ENCODE assay signal across 10 mouse cellular contexts in genomic region chr6:48628808-48629660, GRCm38 (mm10). TPM values are rescaled to one million over a fixed set of nuclear protein-coding genes. Genes with fewer than 3 reads are reported as not detected.
DNase-seq lines count a peak whose midpoint lies in the region; ATAC-seq and TF ChIP-seq lines count a peak whose summit lies in the region.
"Had no signal": no experiment of that assay in that cellular context is flagged by ENCODE, and none has a peak within 500 bp of the region (broad histone marks: within the 10 kb centered on the region; RNA-seq: fewer than 3 reads in every experiment).

No protein-coding gene starts in this region.

- no peaks in the 10 kb centered on the region for H3K79me2 ChIP-seq in heart, adult 2 months (replicated peaks; ENCODE audit: control insufficient read depth, insufficient read depth, low read length)

- peak; percentile 34; the same call in 1 of the 2 replicates for ATAC-seq in intestine, embryonic 16.5 days
- ATAC-seq in liver, embryonic 12.5 days = no peak

- no peak for TF ChIP-seq POLR2A in heart, adult 2 months (IDR thresholded peaks at IDR 0.05; ENCODE audit: insufficient read depth, low read depth, low read length)
- TF ChIP-seq POLR2A in bone marrow, adult 2 months (IDR thresholded peaks at IDR 0.05; ENCODE audit: borderline replicate concordance, control insufficient read depth, low read depth, low read length) = 0 out of 2 replicates have a peak, but pooled peaks have one; percentile 21
- TF ChIP-seq POLR2A in olfactory bulb, adult 2 months (IDR thresholded peaks at IDR 0.05; ENCODE audit: insufficient read depth, low read depth, low read length) = peak; percentile 57; the same call in 1 of the 2 replicates

- peak overlapping the region; percentile 44 for H3K4me3 ChIP-seq in heart, adult 2 months
- H3K4me3 ChIP-seq in bone marrow, adult 2 months (replicated peaks; ENCODE audit: control insufficient read depth, low read depth, low read length) = peak overlapping the region; percentile 7
- H3K4me3 ChIP-seq in forebrain, embryonic 10.5 days = peak overlapping the region; percentile 56
- peak overlapping the region; percentile 52 for H3K4me3 ChIP-seq in intestine, embryonic 16.5 days (ENCODE audit: low read length)
- H3K4me3 ChIP-seq in liver, embryonic 12.5 days = peak overlapping the region; percentile 42
- H3K4me3 ChIP-seq in olfactory bulb, adult 2 months (ENCODE audit: insufficient read depth, low read depth, low read length) = peak overlapping the region; percentile 53

- peak overlapping the region; percentile 56 for H3K9ac ChIP-seq in heart, adult 2 months (ENCODE audit: low read depth, low read length)
- peak overlapping the region; percentile 58 for H3K9ac ChIP-seq in intestine, embryonic 16.5 days (ENCODE audit: low read depth, low read length)
- H3K9ac ChIP-seq in liver, embryonic 12.5 days = peak overlapping the region; percentile 39; the same call in 1 of the 2 replicates

- no peaks in the 10 kb centered on the region for H3K36me3 ChIP-seq in heart, adult 2 months (ENCODE audit: control insufficient read depth, insufficient read depth, low read length)
- no peaks in the 10 kb centered on the region for H3K36me3 ChIP-seq in forebrain, embryonic 10.5 days (replicated peaks)
- H3K36me3 ChIP-seq in intestine, embryonic 16.5 days (ENCODE audit: control insufficient read depth, insufficient read depth, low read length) = no peaks in the 10 kb centered on the region
- no peaks in the 10 kb centered on the region for H3K36me3 ChIP-seq in liver, embryonic 12.5 days
- H3K36me3 ChIP-seq: G1E had no signal

- peak; percentile 21 to 33 for DNase-seq in heart, adult 2 months
- no peak for DNase-seq in heart, adult 18-20 months
- DNase-seq in forebrain, embryonic 10.5 days (ENCODE audit: extremely low spot score, low spot score) = peak; percentile 35
- no peak for DNase-seq in urinary bladder, postnatal 36 days (ENCODE audit: low spot score in 2 of 2)

- TF ChIP-seq CTCF in heart, adult 2 months (IDR thresholded peaks at IDR 0.05) = no peak
- TF ChIP-seq CTCF in bone marrow, adult 2 months (IDR thresholded peaks at IDR 0.05; ENCODE audit: control insufficient read depth, insufficient read depth, low read length) = no peak
- TF ChIP-seq CTCF in olfactory bulb, adult 2 months (IDR thresholded peaks at IDR 0.05; ENCODE audit: insufficient read depth, low read depth, low read length) = no peak

- H3K9me3 ChIP-seq in forebrain, embryonic 10.5 days = no peaks in the 10 kb centered on the region
- H3K9me3 ChIP-seq in intestine, embryonic 16.5 days (ENCODE audit: control insufficient read depth, low read length) = no peaks in the 10 kb centered on the region
- H3K9me3 ChIP-seq in liver, embryonic 12.5 days (replicated peaks) = no peaks in the 10 kb centered on the region
- H3K9me3 ChIP-seq: G1E had no signal

- peak overlapping the region; percentile 93 for H3K4me2 ChIP-seq in intestine, embryonic 16.5 days (ENCODE audit: low read depth, low read length)
- H3K4me2 ChIP-seq in liver, embryonic 12.5 days = peak overlapping the region; percentile 72

- no peaks in the 10 kb centered on the region for H3K27me3 ChIP-seq in heart, adult 2 months (ENCODE audit: control insufficient read depth, insufficient read depth, low read length)
- peaks cover 72% of the 10 kb centered on the region for H3K27me3 ChIP-seq in forebrain, embryonic 10.5 days (ENCODE audit: poor library complexity, severe bottlenecking)
- H3K27me3 ChIP-seq in intestine, embryonic 16.5 days (replicated peaks; ENCODE audit: control insufficient read depth, insufficient read depth, low read length) = peaks cover 19% of the 10 kb centered on the region
- peaks cover 67% of the 10 kb centered on the region for H3K27me3 ChIP-seq in liver, embryonic 12.5 days (replicated peaks)

- TF ChIP-seq EP300 in heart, adult 2 months (IDR thresholded peaks at IDR 0.05; ENCODE audit: insufficient read depth, low read depth, low read length) = no peak

- 9% methylated on average over 54 of the region's 54 CpGs for WGBS in heart, adult 2 months
- 4% methylated on average over 54 of the region's 54 CpGs for WGBS in bone marrow, adult 2 months
- WGBS in forebrain, embryonic 10.5 days = 14% methylated on average over 54 of the region's 54 CpGs
- 4% methylated on average over 54 of the region's 54 CpGs for WGBS in intestine, embryonic 16.5 days
- 9% methylated on average over 54 of the region's 54 CpGs for WGBS in liver, embryonic 12.5 days (ENCODE audit: insufficient replicate concordance)
- 13% methylated on average over 54 of the region's 54 CpGs for WGBS in olfactory bulb, adult 2 months

- intact Hi-C loops in heart, adult 2 months (cut with DNase I) = no loop called here

- no peak overlapping the region for H3K27ac ChIP-seq in heart, adult 2 months
- no peak overlapping the region for H3K27ac ChIP-seq in bone marrow, adult 2 months (ENCODE audit: control insufficient read depth, insufficient read depth, low read depth, low read length, poor library complexity)
- H3K27ac ChIP-seq in forebrain, embryonic 10.5 days = peak overlapping the region; percentile 60; the same call in 1 of the 2 replicates
- H3K27ac ChIP-seq in intestine, embryonic 16.5 days (ENCODE audit: low read length) = no peak overlapping the region
- no peak overlapping the region for H3K27ac ChIP-seq in liver, embryonic 12.5 days
- no peak overlapping the region; the same call in 1 of the 2 replicates for H3K27ac ChIP-seq in olfactory bulb, adult 2 months (ENCODE audit: insufficient read depth, low read depth, low read length)
- H3K27ac ChIP-seq: macrophage had no signal

- H3K4me1 ChIP-seq in heart, adult 2 months (ENCODE audit: control insufficient read depth, insufficient read depth, low read length) = no peaks in the 10 kb centered on the region
- H3K4me1 ChIP-seq in bone marrow, adult 2 months (ENCODE audit: control insufficient read depth, insufficient read depth, low read length) = no peaks in the 10 kb centered on the region
- H3K4me1 ChIP-seq in forebrain, embryonic 10.5 days = peaks cover 31% of the 10 kb centered on the region
- peaks cover 17% of the 10 kb centered on the region for H3K4me1 ChIP-seq in intestine, embryonic 16.5 days (ENCODE audit: control insufficient read depth, insufficient read depth, low read length)
- H3K4me1 ChIP-seq in liver, embryonic 12.5 days = peaks cover 9% of the 10 kb centered on the region
- peaks cover 22% of the 10 kb centered on the region for H3K4me1 ChIP-seq in olfactory bulb, adult 2 months (ENCODE audit: control insufficient read depth, insufficient read depth, low read length)

RNA-seq across cellular contexts. Expression of gene AI854703, which starts 2.5 kb away (rescaled TPM):
- under 1 TPM; 0.16 to 0.29 TPM for total RNA-seq in heart, adult 2 months (2021)
- 0.68 and 1.1 TPM in 2 replicates for polyA plus RNA-seq in heart, adult 2 months (2012; rRNA removed)
- under 1 TPM; 0.37 to 0.39 TPM for total RNA-seq in heart, adult 18-20 months (2021)
- polyA plus RNA-seq in bone marrow, adult 2 months (2011; ENCODE audit: insufficient read depth, insufficient read length, low replicate concordance, missing spikeins) = 1.2 TPM in 1 of 2 replicates, not detected in the other
- polyA plus RNA-seq in forebrain, embryonic 10.5 days (2016; fragmentation: Nextera tagmentation; extraction: Ambion mirVana) = 0.46 and 0.83 TPM in 2 replicates
- 0.95 and 1.1 TPM in 2 replicates for polyA plus RNA-seq in intestine, embryonic 16.5 days (2015; fragmentation: Nextera tagmentation; extraction: Ambion mirVana)
- 0.30 and 0.50 TPM in 2 replicates for polyA plus RNA-seq in liver, embryonic 12.5 days (2016; fragmentation: Nextera tagmentation; extraction: Ambion mirVana)
- not detected in 2 replicates for polyA plus RNA-seq in olfactory bulb, adult 2 months (2012; ENCODE audit: insufficient read depth, insufficient read length, low replicate concordance, missing spikeins)
- polyA plus RNA-seq: G1E had no signal

RNA-seq across cellular contexts. Expression of gene Gimap8, which starts 18.0 kb away (rescaled TPM):
- 1 to 10 TPM; 7.1 to 7.6 TPM for total RNA-seq in heart, adult 2 months (2021)
- polyA plus RNA-seq in heart, adult 2 months (2012; rRNA removed) = 4.1 and 7.3 TPM in 2 replicates
- 1 to 10 TPM; 7.1 to 7.5 TPM for total RNA-seq in heart, adult 18-20 months (2021)
- 8.3 and 15.1 TPM in 2 replicates for polyA plus RNA-seq in bone marrow, adult 2 months (2011; ENCODE audit: insufficient read depth, insufficient read length, low replicate concordance, missing spikeins)
- polyA plus RNA-seq in forebrain, embryonic 10.5 days (2016; fragmentation: Nextera tagmentation; extraction: Ambion mirVana) = 0.31 and 0.33 TPM in 2 replicates
- polyA plus RNA-seq in intestine, embryonic 16.5 days (2015; fragmentation: Nextera tagmentation; extraction: Ambion mirVana) = 1.7 TPM in 2 replicates
- polyA plus RNA-seq in liver, embryonic 12.5 days (2016; fragmentation: Nextera tagmentation; extraction: Ambion mirVana) = 0.93 and 1.0 TPM in 2 replicates
- not detected in 2 replicates for polyA plus RNA-seq in olfactory bulb, adult 2 months (2012; ENCODE audit: insufficient read depth, insufficient read length, low replicate concordance, missing spikeins)
- polyA plus RNA-seq: G1E had no signal

RNA-seq across cellular contexts. Expression of gene Zfp775, which starts 27.2 kb away (rescaled TPM):
- 10 to 100 TPM; 11.8 to 12.9 TPM for total RNA-seq in heart, adult 2 months (2021)
- polyA plus RNA-seq in heart, adult 2 months (2012; rRNA removed) = 6.2 and 7.0 TPM in 2 replicates
- 10 to 100 TPM; 11.8 to 12.3 TPM for total RNA-seq in heart, adult 18-20 months (2021)
- 0.40 and 1.1 TPM in 2 replicates for polyA plus RNA-seq in bone marrow, adult 2 months (2011; ENCODE audit: insufficient read depth, insufficient read length, low replicate concordance, missing spikeins)
- 8.8 and 11.1 TPM in 2 replicates for polyA plus RNA-seq in forebrain, embryonic 10.5 days (2016; fragmentation: Nextera tagmentation; extraction: Ambion mirVana)
- 5.2 and 6.1 TPM in 2 replicates for polyA plus RNA-seq in intestine, embryonic 16.5 days (2015; fragmentation: Nextera tagmentation; extraction: Ambion mirVana)
- 2.0 and 2.2 TPM in 2 replicates for polyA plus RNA-seq in liver, embryonic 12.5 days (2016; fragmentation: Nextera tagmentation; extraction: Ambion mirVana)
- not detected in 2 replicates for polyA plus RNA-seq in olfactory bulb, adult 2 months (2012; ENCODE audit: insufficient read depth, insufficient read length, low replicate concordance, missing spikeins)
- polyA plus RNA-seq: G1E had no signal

RNA-seq across cellular contexts. Expression of gene Gm44965, which starts 35.3 kb away (rescaled TPM):
- total RNA-seq in heart, adult 2 months (2021) = not detected
- not detected in 2 replicates for polyA plus RNA-seq in heart, adult 2 months (2012; rRNA removed)
- total RNA-seq in heart, adult 18-20 months (2021) = not detected
- polyA plus RNA-seq in bone marrow, adult 2 months (2011; ENCODE audit: insufficient read depth, insufficient read length, low replicate concordance, missing spikeins) = not detected in 2 replicates
- polyA plus RNA-seq in forebrain, embryonic 10.5 days (2016; fragmentation: Nextera tagmentation; extraction: Ambion mirVana) = 1.2 and 2.3 TPM in 2 replicates
- not detected in 2 replicates for polyA plus RNA-seq in intestine, embryonic 16.5 days (2015; fragmentation: Nextera tagmentation; extraction: Ambion mirVana)
- not detected in 2 replicates for polyA plus RNA-seq in liver, embryonic 12.5 days (2016; fragmentation: Nextera tagmentation; extraction: Ambion mirVana)
- polyA plus RNA-seq in olfactory bulb, adult 2 months (2012; ENCODE audit: insufficient read depth, insufficient read length, low replicate concordance, missing spikeins) = not detected in 2 replicates
- total RNA-seq: G1E had no signal
- polyA plus RNA-seq: G1E, macrophage had no signal

RNA-seq across cellular contexts. Expression of gene Repin1, which starts 35.4 kb away (rescaled TPM):
- total RNA-seq in heart, adult 2 months (2021) = 10 to 100 TPM; 30.0 to 33.2 TPM
- 27.7 and 33.1 TPM in 2 replicates for polyA plus RNA-seq in heart, adult 2 months (2012; rRNA removed)
- total RNA-seq in heart, adult 18-20 months (2021) = 10 to 100 TPM; 32.3 to 32.9 TPM
- 3.4 and 5.5 TPM in 2 replicates for polyA plus RNA-seq in bone marrow, adult 2 months (2011; ENCODE audit: insufficient read depth, insufficient read length, low replicate concordance, missing spikeins)
- polyA plus RNA-seq in forebrain, embryonic 10.5 days (2016; fragmentation: Nextera tagmentation; extraction: Ambion mirVana) = 53.1 and 56.8 TPM in 2 replicates
- 22.1 and 22.4 TPM in 2 replicates for polyA plus RNA-seq in intestine, embryonic 16.5 days (2015; fragmentation: Nextera tagmentation; extraction: Ambion mirVana)
- 11.8 and 13.2 TPM in 2 replicates for polyA plus RNA-seq in liver, embryonic 12.5 days (2016; fragmentation: Nextera tagmentation; extraction: Ambion mirVana)
- polyA plus RNA-seq in olfactory bulb, adult 2 months (2012; ENCODE audit: insufficient read depth, insufficient read length, low replicate concordance, missing spikeins) = not detected in 2 replicates
- polyA plus RNA-seq: G1E had no signal

Comparison
In these comparisons a context has a peak if more than half of its experiments do, and no peak if none do; other contexts are left out.
1. DNase-seq: peak in heart, adult 2 months (2 of 2) and forebrain, embryonic 10.5 days (single experiment); none in heart, adult 18-20 months (0 of 2) and urinary bladder, postnatal 36 days (0 of 2).
2. Peak in every context shown above with its lines, with median percentiles within 50 percentile points of each other: H3K4me3 ChIP-seq and H3K9ac ChIP-seq.